Mouse (Mus musculus) liver, adult 2 months (tissue): ENCODE data around the gene Rap2a.

ENCODE experiments used
- CTCF ChIP-seq: fragments of 200-500 bp; IDR thresholded peaks from 2 replicates; pipeline ENCODE4 v1.5.1; 2011; ENCODE audit warnings: low read depth, low read length, control low read depth
- POLR2A ChIP-seq: fragments of 200-500 bp; IDR thresholded peaks from 2 replicates; pipeline ENCODE4 v1.6.1; 2011; ENCODE audit warnings: low read length, control low read depth; ENCODE audit not compliant: insufficient read depth; ENCODE audit errors: extremely low read depth

- no peak for TF ChIP-seq CTCF
- no peak for TF ChIP-seq POLR2A
Observed at GRCm38 (mm10) chr14:120476186-120476697, 2.0 kb upstream of the Rap2a start.
